Mouse (Mus musculus) stomach, embryonic 16.5 days (tissue): ENCODE measurements at regions not wholly inside any gene's neighbourhood (a gene's known extent, or its start where the extent isn't known, plus 50 kb on each side); places are given as distances from the start of the nearest gene placed in this dataset. TPM values are rescaled to one million over a fixed set of nuclear protein-coding genes. Genes with fewer than 3 reads are reported as not detected.

ENCODE experiments used
- microRNA-seq: library from miRNA; unstranded; fragments of <30 nt; microRNA quantifications from one replicate; pipeline ENCODE4, GENCODE M21; 2016

Small RNAs in the stretch of these regions (microRNA-seq; reads per million reads assigned to microRNA genes)
- gene Mir8117, result not detected
